Comparison of ENCODE assay signal across 18 mouse cellular contexts in genomic region chr17:48403848-48404247, GRCm38 (mm10). TPM values are rescaled to one million over a fixed set of nuclear protein-coding genes. Genes with fewer than 3 reads are reported as not detected.
"Had no signal": no experiment of that assay in that cellular context is flagged by ENCODE, and none has a peak within 500 bp of the region (broad histone marks: within the 10 kb centered on the region; RNA-seq: fewer than 3 reads in every experiment).

No protein-coding gene starts in this region.

- H3K27me3 ChIP-seq: midbrain, embryonic 12.5 days; neural tube, embryonic 13.5 days had no signal

- ATAC-seq: midbrain, embryonic 16.5 days had no signal

- H3K9me3 ChIP-seq: limb, embryonic 10.5 days; midbrain, embryonic 12.5 days; neural tube, embryonic 13.5 days had no signal

- DNase-seq: kidney, adult 18-20 months; kidney, postnatal 10 days; kidney, postnatal 4 days; lung, adult 18-20 months; retina, postnatal 1 day; right cerebral cortex, postnatal 4 days; spleen, adult 18-20 months; thymus, adult 18-20 months; thymus, postnatal 14 days had no signal

- H3K9ac ChIP-seq: midbrain, embryonic 12.5 days; neural tube, embryonic 13.5 days had no signal

- H3K4me2 ChIP-seq: midbrain, embryonic 12.5 days; neural tube, embryonic 13.5 days had no signal

- H3K27ac ChIP-seq: layer of hippocampus, adult 2 months; left cerebral cortex, adult 2 months; limb, embryonic 10.5 days; midbrain, embryonic 12.5 days; neural tube, embryonic 13.5 days had no signal

- H3K4me3 ChIP-seq: layer of hippocampus, adult 2 months; left cerebral cortex, adult 2 months; limb, embryonic 10.5 days; midbrain, embryonic 12.5 days; neural tube, embryonic 13.5 days had no signal

RNA-seq across cellular contexts. Expression of gene Apobec2, which starts 28.9 kb away (rescaled TPM):
- total RNA-seq: left cerebral cortex, adult 2 months; megakaryocyte-erythroid progenitor cell, adult 5-6 weeks had no signal

RNA-seq across cellular contexts. Expression of gene Treml1, which starts 44.1 kb away (rescaled TPM):
- total RNA-seq: layer of hippocampus, adult 2 months; layer of hippocampus, postnatal 10 days had no signal

RNA-seq across cellular contexts. Expression of gene Tspo2, which starts 47.5 kb away (rescaled TPM):
- total RNA-seq: layer of hippocampus, adult 2 months; layer of hippocampus, postnatal 10 days; left cerebral cortex, adult 2 months had no signal
- polyA plus RNA-seq: limb, embryonic 10.5 days; urinary bladder, adult 2 months had no signal
